Mouse (Mus musculus) kidney, postnatal 10 days (tissue): ENCODE results near the gene Zc3h12a.

Source experiments
- DNase-seq: peaks from one replicate; pipeline ENCODE4 v3.0.0; 2021; ENCODE audit warnings: mixed read lengths

Zc3h12a gene

GRCm38 (mm10) chr4:125144211-125144610 is 16.6 kb upstream of the Zc3h12a start:
- no peak for DNase-seq

DNA sequence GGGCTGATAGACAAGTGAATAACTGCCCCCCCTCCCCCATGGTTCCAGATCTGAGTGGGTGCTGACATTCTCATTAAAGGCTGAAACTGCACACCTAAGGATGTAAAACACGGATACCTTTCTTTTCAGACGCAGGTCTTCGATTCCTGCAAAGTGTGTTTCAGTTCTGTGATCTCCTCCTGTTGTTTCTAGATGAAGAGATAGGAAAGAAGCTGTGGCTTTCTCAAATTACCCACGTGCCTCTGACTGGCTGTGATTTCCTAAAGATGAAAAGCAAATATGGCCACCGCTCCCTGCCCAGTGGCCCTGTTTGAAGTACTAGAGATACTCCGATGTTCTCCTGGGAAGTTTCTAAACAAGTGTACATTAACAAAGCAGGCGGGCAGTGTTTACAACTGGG is 10.7 kb upstream of the Zc3h12a start:
- no peak for DNase-seq

DNA sequence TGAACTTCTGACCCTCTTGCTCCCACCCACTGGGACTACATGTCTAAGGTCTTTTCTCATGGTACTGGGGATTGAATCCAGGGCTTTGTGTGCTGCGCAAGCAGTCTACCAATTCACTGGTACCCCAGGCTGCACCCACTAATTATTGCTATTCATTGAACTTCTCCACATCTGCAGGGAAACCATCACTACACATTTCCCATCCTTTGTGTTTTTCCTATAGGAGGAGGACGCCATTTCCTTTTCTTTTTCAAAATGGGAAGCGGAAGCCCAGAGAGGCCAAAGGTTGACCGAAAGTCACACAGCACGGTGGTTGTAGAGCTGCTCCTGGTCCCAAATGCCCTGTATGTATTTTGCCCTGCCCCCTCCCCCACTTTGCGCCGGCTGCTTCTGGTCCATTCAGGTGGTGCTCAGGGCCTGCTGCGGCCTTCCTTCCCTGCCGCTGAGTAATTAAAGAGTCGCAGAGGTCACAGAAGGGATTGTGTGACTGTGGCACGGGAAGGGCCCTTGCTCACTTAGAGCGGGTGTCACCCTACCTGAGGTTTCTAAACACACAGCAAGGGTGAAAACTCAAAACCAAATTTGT is 8.8 kb upstream of the Zc3h12a start:
- no peak for DNase-seq

DNA sequence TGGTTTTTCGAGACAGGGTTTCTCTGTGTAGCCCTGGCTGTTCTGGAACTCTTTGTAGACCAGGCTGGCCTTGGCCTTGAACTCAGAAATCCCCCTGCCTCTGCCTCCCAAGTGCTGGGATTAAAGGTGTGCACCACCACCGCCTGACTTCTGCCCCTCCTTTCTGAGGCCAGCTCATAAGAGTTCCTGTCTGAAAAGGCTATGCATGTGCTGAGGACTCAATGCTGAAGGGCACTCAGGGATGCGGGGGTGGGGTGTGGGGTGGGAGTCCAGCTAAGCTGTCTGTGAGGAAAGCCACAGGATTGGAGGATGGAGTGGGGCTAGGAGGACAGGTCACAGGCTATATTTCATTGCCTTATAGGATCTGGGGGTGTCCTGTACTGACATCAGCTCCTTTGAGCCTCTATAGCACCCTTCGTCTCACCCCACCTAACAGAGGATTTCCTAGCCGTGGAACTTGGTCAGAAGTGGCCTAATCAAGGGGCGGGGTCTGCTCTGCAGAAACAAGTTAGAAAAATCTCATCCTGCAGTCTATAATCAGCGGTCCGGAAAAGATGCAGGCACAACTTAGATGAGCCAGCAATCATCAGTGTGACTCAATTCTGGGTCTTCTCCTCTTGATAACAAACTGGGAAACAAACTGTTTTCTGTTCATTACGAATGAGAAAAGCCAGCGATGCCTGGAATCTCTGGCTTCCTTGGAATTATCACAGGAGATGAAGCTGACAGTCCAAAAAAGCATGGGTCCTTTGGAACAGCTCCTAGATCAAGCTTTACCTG is 7.6 kb upstream of the Zc3h12a start:
- DNase-seq: no peak

DNA sequence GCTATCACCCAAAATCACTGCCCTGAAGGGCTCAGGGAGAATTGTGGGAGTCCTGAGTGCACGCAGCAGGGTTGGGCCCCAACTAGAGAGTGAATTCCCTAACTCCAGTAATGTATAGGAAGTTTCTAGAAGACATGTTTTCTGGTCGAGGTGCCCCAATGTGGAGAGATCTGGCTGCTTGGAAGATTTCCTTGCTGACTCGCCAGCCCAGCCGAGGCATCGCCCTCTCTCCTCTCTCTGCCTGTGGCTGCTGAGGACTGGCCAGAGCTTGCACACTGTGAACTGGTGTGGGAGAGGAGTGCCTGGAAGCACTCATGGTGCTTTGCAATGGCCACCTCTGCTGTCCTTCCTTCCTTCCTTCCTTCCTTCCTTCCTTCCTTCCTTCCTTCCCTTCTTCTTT is 7.0 kb upstream of the Zc3h12a start:
- DNase-seq: no peak

DNA sequence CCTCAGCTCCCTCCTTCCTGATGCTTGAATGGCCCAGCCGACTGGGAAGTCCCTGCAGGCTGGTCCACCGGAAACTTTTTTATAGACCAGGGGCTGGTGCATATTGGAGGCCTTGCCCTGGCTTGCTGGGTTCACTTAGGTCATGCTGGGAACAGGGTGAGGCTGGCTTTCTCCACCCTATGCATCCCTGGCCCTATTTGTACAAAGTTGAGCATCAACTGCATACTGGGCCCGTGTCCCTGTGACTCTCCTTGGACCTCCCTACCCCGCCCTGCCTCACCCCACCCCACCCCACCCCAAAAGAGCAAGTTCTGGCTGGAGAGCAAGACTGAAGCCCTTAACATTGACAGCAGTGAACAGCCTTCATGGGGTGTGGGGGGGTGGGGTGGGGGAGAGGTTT is 6.6 kb upstream of the Zc3h12a start:
- no peak for DNase-seq

DNA sequence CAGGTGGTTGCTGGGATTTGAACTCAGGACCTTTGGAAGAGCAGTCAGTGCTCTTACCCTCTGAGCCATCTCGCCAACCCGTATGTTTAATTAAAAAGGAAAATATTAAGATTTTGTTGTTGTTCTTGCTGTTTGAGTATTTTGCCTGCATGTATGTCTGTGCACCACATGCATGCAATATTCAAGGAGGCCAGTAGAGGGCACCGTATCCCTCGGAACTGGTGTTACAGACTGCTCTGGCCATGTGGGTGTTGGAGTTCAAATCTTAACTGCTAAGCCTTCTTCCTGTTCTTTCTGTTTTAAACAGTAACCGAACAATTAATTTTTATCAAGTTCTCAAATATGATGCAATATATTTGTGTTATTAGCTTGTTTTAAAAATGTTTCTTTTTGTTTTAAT is 4.8 kb upstream of the Zc3h12a start:
- peak; percentile 84 for DNase-seq

GRCm38 (mm10) chr4:125131493-125131892 is 3.9 kb upstream of the Zc3h12a start:
- DNase-seq: no peak

DNA sequence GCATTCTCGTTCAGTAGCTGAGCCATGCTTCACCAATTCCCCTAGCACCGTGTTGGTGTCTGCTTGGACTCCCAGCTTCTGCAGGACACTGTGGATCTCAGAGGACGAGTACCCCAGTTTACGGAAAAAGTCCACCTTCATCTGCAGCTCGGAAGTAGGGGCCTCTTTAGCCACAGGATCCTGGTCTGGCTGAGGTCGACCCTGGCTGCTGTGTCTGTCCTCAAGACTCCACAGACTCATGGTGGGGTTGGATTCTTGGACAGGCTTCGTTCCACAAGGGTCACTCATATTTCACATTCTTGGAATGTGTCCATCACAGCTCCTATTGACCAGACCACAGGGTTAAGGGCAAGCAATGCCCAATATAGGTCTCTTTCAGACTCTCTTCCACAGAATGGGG is 879 bp downstream of the Zc3h12a start:
- no peak for DNase-seq

- DNase-seq: no peak
Measured at GRCm38 (mm10) chr4:125126186-125126585, 1.5 kb downstream of the Zc3h12a start.

DNA sequence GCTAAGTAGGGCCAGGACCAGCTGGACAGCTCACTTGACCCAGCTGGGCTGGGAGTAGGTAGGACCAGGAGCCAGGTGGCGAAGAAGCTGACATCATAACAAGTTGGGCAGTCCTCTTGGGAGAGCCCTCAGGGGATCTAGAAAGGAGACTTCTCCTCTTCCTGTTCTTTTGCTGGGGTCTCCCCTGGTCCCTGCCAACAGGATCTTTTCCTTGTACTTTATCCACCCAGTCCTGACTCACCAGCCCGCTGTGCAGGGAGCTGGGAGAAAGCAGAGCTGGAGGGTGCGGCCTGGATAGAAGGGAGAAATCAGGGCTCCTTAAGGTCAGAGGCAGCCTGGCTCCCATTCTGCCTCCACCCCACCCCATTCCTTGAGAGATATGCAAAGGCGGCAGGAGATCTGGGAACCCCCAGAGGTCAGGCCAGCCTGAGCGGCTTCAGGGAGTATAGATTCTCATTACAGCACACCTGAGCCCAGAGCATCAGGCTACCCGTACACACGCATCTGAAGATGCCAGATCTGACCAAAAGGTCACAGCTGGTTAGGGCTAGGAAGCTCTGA is 2.2 kb downstream of the Zc3h12a start:
- no peak for DNase-seq

DNA sequence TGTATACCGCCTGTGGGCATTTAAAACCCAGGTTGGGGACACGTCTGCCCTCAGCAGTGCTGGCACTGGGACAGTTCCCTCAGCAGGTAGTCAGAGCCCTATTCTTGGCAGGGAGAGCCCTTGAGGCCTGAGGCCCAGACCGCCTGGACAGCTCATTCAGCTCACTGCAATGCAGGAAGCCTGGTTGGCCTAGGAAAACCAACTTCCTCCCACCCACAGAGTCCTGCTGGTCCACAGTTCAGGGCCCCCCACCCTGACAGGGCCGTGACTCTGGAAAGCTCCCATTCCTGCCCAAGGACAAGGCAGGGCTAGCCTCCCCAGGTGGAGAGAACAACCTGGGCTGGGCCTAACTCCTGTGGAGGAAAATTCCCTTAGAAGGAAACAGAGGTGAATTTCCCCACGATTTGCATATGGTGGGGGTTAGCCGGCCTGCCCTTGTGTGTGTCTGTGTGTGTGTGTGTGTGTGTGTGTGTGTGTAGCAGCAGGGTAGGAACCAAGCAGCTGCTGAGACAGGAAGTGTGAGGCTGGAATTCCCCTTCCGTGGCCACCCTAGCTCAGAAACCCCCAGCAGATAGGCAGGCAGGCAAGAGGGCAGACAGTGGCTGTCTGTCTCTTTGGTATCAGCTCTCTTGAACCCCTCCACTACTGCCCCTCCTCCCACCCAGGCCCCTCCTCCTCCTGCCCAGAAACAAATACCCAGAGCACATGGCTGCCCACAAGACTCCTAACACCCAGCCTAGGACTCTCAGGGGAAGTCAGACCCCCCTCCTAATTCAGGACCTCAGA is 3.0 kb downstream of the Zc3h12a start:
- peak; percentile 69 for DNase-seq

DNA sequence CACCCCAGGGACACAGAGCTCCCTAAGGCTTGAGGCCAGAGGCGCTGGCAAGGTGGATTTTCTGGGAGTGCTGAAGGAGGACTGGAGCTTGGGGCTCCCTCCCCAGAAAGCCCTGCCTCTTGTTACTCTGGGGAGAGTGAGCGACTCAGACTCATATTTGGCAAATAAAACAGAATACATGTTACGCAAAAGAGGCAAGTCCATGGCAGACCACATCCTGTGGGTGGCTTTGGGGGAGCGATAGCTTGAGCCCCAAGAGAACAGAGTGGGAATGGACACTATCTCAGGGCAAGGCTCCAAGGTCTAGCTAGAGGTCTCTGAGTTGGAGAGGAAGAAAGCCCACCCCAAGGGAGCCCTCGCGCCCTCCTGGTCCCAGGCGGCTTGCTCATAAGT is 4.4 kb downstream of the Zc3h12a start:
- DNase-seq: peak; percentile 66

- peak; percentile 77 for DNase-seq
Measured at GRCm38 (mm10) chr4:125122431-125123278, 5.0 kb downstream of the Zc3h12a start.

DNA sequence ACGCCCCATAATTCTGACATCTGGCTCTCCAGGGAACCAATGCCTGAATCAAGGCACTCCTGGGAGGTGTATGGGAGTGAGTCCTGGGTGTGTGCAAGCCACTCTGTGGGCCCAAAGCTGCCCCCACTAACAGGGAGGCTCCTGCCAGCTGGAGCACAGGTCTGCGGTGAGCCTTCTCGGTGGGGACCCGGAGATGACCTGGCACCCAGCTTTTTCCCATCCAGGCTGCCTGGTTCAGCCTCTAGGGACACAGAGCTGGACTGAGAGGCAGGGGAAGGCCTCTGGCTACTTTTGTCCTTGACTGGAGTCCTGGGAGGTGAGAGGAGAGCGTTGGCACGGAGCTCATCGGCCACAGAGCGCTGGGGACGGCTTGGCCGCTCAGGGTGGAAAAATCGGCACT is 7.9 kb downstream of the Zc3h12a start:
- DNase-seq: no peak

DNA sequence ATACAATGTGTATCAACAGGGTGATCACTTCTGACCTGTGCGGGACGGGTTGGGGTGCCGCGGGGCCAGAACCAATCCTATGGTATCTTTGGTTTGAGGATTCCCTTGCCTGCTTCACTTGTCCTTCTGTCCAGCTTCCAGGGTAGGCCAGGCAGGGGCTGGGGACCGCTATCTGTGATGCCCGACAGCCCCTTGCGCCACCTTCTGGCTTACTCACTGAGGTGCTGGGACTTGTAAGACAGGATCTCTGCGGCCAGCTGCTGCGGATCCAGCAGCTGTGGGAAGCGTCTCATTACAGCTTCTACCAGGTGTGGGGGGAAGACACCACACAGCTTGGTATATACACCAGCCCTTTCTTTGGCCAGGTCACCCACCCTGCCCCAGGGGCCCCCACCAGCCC is 8.6 kb downstream of the Zc3h12a start:
- peak; percentile 50 for DNase-seq

DNA sequence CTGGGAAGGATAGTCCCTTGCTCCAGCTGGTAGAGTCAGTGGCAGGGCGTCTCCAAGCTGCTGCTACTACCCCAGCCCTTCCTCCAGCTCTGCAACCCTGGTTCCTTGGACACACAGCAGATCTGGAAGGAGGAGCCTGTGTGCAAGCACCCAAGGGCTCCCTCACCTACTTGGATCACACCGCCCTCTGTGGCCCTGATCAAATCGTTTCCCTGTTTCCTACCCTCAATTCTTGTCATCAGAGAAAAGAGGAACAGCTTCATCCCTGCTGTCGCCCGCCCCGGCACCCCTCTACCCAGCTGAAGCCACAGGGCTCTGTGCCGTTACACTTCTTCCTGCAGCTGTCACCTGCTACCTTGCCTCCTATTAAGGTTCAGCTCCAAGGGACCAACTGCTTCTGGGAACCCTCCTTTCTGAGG is 9.7 kb downstream of the Zc3h12a start:
- DNase-seq: no peak

- peak; percentile 27 for DNase-seq
Measured at GRCm38 (mm10) chr4:125116929-125117328, 10.7 kb downstream of the Zc3h12a start.

- DNase-seq: peak; percentile 77
Measured at GRCm38 (mm10) chr4:125116090-125116861, 11.4 kb downstream of the Zc3h12a start.

GRCm38 (mm10) chr4:125115710-125116089 is 11.9 kb downstream of the Zc3h12a start:
- DNase-seq: peak; percentile 65

GRCm38 (mm10) chr4:125115081-125115480 is 12.6 kb downstream of the Zc3h12a start:
- DNase-seq: no peak

- peak; percentile 92 for DNase-seq
Measured at GRCm38 (mm10) chr4:125114638-125115037, 13.0 kb downstream of the Zc3h12a start.
